Comparison of ENCODE assay signal across 10 mouse cellular contexts in genomic region chr7:143614404-143615135, GRCm38 (mm10). TPM values are rescaled to one million over a fixed set of nuclear protein-coding genes. Genes with fewer than 3 reads are reported as not detected.
A peak's percentile ranks its signal among the peaks of the same experiment; 100 is the strongest.
DNase-seq lines count a peak whose midpoint lies in the region; ATAC-seq and TF ChIP-seq lines count a peak whose summit lies in the region.
"Had no signal": no experiment of that assay in that cellular context is flagged by ENCODE, and none has a peak within 500 bp of the region (broad histone marks: within the 10 kb centered on the region; RNA-seq: fewer than 3 reads in every experiment).

No protein-coding gene starts in this region.

- no peaks in the 10 kb centered on the region; the same call in 1 of the 2 replicates for H3K36me3 ChIP-seq in heart, adult 2 months (ENCODE audit: control insufficient read depth, insufficient read depth, low read length)
- H3K36me3 ChIP-seq: neural tube, embryonic 13.5 days had no signal

- TF ChIP-seq EP300 in heart, adult 2 months (IDR thresholded peaks at IDR 0.05; ENCODE audit: insufficient read depth, low read depth, low read length) = no peak

- intact Hi-C loops in heart, adult 2 months (cut with DNase I) = no loop called here

- TF ChIP-seq POLR2A in heart, adult 2 months (IDR thresholded peaks at IDR 0.05; ENCODE audit: insufficient read depth, low read depth, low read length) = 0 out of 2 replicates have a peak, but pooled peaks have one; percentile 21

- H3K27ac ChIP-seq in heart, adult 2 months = peak overlapping the region; percentile 74
- H3K27ac ChIP-seq: neural tube, embryonic 13.5 days had no signal

- H3K4me1 ChIP-seq in heart, adult 2 months (ENCODE audit: control insufficient read depth, insufficient read depth, low read length) = peaks cover 7% of the 10 kb centered on the region
- H3K4me1 ChIP-seq: neural tube, embryonic 13.5 days had no signal

- WGBS in heart, adult 2 months = 15% methylated on average over 9 of the region's 9 CpGs

- no peak for TF ChIP-seq CTCF in heart, adult 2 months (IDR thresholded peaks at IDR 0.05)

- H3K4me3 ChIP-seq in heart, adult 2 months = no peak overlapping the region
- H3K4me3 ChIP-seq: neural tube, embryonic 13.5 days had no signal

- DNase-seq in adrenal gland, postnatal 14 days = peak; percentile 14
- DNase-seq in adrenal gland, postnatal 10 days = no peak
- DNase-seq in heart, adult 2 months = peak; percentile 38 to 55
- peak; percentile 62 for DNase-seq in kidney, adult 9 months
- DNase-seq in lung, postnatal 25 days (ENCODE audit: low spot score) = peak; percentile 68
- no peak for DNase-seq in layer of hippocampus, adult 8-10 months (ENCODE audit: low spot score in 2 of 2)
- no peak for DNase-seq in frontal cortex, postnatal 36 days (ENCODE audit: low spot score in 2 of 2)
- DNase-seq: layer of hippocampus, postnatal 36 days had no signal

- no peak overlapping the region for H3K9ac ChIP-seq in heart, adult 2 months (ENCODE audit: low read depth, low read length)
- H3K9ac ChIP-seq: neural tube, embryonic 13.5 days had no signal

- H3K27me3 ChIP-seq in heart, adult 2 months (ENCODE audit: control insufficient read depth, insufficient read depth, low read length) = no peaks in the 10 kb centered on the region
- H3K27me3 ChIP-seq: neural tube, embryonic 13.5 days had no signal

- no peak for ATAC-seq in erythroid progenitor cell, adult 5-6 weeks (replicated peaks; ENCODE audit: low FRiP score, poor library complexity, severe bottlenecking)

- no peaks in the 10 kb centered on the region for H3K79me2 ChIP-seq in heart, adult 2 months (replicated peaks; ENCODE audit: control insufficient read depth, insufficient read depth, low read length)

RNA-seq across cellular contexts. Expression of gene Tnfrsf26, which starts 14.0 kb away (rescaled TPM):
- total RNA-seq in adrenal gland, postnatal 14 days (2021) = 0.93 and 1.8 TPM in 2 replicates
- total RNA-seq in adrenal gland, postnatal 10 days (2021) = 1 to 10 TPM; 1.1 to 1.5 TPM
- total RNA-seq in heart, adult 2 months (2021) = under 1 TPM; 0.50 to 0.52 TPM
- polyA plus RNA-seq in heart, adult 2 months (2012; rRNA removed) = 0.25 and 0.88 TPM in 2 replicates
- total RNA-seq in layer of hippocampus, adult 8-10 months (2022) = under 1 TPM in 2 of 4 experiments, not detected in 2; 0.16 to 0.32 TPM
- total RNA-seq in erythroid progenitor cell, adult 5-6 weeks (2015; ENCODE audit: low replicate concordance) = 5.0 and 5.9 TPM in 2 replicates
- total RNA-seq in erythroid progenitor cell, adult 5-6 weeks (2017; ENCODE audit: low replicate concordance) = 0.51 and 1.7 TPM in 2 replicates

RNA-seq across cellular contexts. Expression of gene Cars, which starts 14.7 kb away (rescaled TPM):
- 49.1 and 57.2 TPM in 2 replicates for total RNA-seq in adrenal gland, postnatal 14 days (2021)
- 10 to 100 TPM; 38.7 to 56.6 TPM for total RNA-seq in adrenal gland, postnatal 10 days (2021)
- 10 to 100 TPM; 20.2 to 21.5 TPM for total RNA-seq in heart, adult 2 months (2021)
- 10.9 and 11.0 TPM in 2 replicates for polyA plus RNA-seq in heart, adult 2 months (2012; rRNA removed)
- 10 to 100 TPM; 48.3 to 57.0 (median 53.5) TPM for total RNA-seq in layer of hippocampus, adult 8-10 months (2022)
- 139 and 184 TPM in 2 replicates for total RNA-seq in erythroid progenitor cell, adult 5-6 weeks (2015; ENCODE audit: low replicate concordance)
- total RNA-seq in erythroid progenitor cell, adult 5-6 weeks (2017; ENCODE audit: low replicate concordance) = 212 and 322 TPM in 2 replicates

RNA-seq across cellular contexts. Expression of gene Tnfrsf22, which starts 34.9 kb away (rescaled TPM):
- 4.1 and 5.3 TPM in 2 replicates for total RNA-seq in adrenal gland, postnatal 14 days (2021)
- total RNA-seq in adrenal gland, postnatal 10 days (2021) = 1 to 10 TPM; 5.2 to 7.0 TPM
- total RNA-seq in heart, adult 2 months (2021) = 1 to 10 TPM; 1.4 to 2.3 TPM
- polyA plus RNA-seq in heart, adult 2 months (2012; rRNA removed) = 3.2 and 5.6 TPM in 2 replicates
- 1 to 10 TPM; 1.7 to 2.6 (median 2.2) TPM for total RNA-seq in layer of hippocampus, adult 8-10 months (2022)
- 1.7 and 16.6 TPM in 2 replicates for total RNA-seq in erythroid progenitor cell, adult 5-6 weeks (2015; ENCODE audit: low replicate concordance)
- total RNA-seq in erythroid progenitor cell, adult 5-6 weeks (2017; ENCODE audit: low replicate concordance) = not detected in 2 replicates

Comparison
In these comparisons a context has a peak if more than half of its experiments do, and no peak if none do; other contexts are left out.
1. DNase-seq: peak in adrenal gland, postnatal 14 days (single experiment), heart, adult 2 months (2 of 2), kidney, adult 9 months (single experiment) and lung, postnatal 25 days (single experiment); none in adrenal gland, postnatal 10 days (single experiment), layer of hippocampus, adult 8-10 months (0 of 2) and frontal cortex, postnatal 36 days (0 of 2).